Mouse (Mus musculus) megakaryocyte progenitor cell, adult 5-6 weeks (primary cell): Measurements from ENCODE around the gene Dpf2. TPM values are rescaled to one million over a fixed set of nuclear protein-coding genes. Genes with fewer than 3 reads are reported as not detected.

Source experiments
- ATAC-seq: replicated peaks from 2 replicates; pipeline ENCODE4 v1.8.0; 2016; ENCODE audit warnings: mild to moderate bottlenecking, moderate TSS enrichment, inconsistent platforms; ENCODE audit not compliant: poor library complexity
- total RNA-seq, 2 experiments: library from RNA; stranded (forward) in 1 of 2; stranded (reverse) in 1 of 2; fragments of 157-497, 149-512 nt in 1 of 2; fragments of 200-1000 nt in 1 of 2; gene quantifications; 2 replicates each; pipeline versions ENCODE4 v1.2.3 to v1.2.4; 2015 to 2017

The Dpf2 gene
- total RNA-seq, 2 experiments from 2014 or later, result 47.6 to 65.1 TPM

DNA sequence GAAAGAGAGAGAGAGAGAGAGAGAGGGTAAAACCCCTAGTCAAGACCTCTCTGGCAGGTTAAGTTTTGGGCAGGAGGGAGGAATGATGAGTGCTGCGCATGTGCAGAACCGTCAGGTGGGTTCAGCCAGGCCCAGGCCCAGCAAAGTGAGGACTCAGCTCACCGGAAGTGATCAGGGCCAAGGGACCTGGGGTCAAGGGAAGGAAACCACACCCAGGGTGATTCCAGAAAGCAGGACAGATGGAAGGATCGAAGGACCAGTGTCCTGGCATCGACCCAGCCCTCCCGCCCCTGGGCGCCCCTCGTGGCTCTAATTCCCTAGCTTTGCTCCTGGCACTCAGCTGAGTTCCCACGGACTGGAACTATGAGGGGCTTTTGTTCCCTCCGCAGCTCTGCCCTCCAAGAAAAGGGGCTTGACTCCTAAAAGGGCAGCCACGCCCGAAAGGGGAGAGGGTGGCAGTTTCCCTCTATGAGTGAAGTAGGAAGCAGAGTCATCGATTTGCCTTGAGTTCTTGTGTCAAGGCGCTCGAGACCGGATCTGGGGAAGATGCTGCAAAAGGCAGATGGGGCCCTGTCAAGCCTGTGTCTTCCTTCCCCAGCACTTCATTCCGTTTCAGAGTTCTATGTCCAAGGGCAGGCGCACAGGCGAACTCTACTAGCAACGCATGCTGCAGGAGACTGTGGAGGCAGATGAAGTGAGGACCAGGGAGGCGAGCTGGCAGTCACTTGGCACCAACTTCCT is 24.5 kb upstream of the Dpf2 start:
- ATAC-seq, result no peak

DNA sequence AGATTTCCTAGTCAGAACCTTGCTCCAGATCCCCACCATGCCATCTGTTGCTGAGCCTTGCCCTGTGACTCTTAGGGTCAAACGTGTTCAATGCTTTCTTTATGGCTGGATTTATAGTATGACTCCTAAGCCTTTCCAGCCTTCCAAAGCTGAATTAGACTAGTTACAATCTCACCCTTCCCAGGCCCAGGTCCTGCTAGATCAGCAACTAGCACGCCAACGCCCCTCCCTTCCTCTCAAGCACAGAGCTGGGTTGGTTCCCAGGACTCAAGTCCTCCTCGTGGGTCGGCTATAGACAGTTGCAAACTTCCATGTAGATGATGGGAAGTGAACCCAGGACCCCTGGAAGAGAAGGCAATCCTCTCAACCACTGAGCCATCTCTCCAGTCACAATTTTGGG is 22.9 kb upstream of the Dpf2 start:
- ATAC-seq, result no peak

DNA sequence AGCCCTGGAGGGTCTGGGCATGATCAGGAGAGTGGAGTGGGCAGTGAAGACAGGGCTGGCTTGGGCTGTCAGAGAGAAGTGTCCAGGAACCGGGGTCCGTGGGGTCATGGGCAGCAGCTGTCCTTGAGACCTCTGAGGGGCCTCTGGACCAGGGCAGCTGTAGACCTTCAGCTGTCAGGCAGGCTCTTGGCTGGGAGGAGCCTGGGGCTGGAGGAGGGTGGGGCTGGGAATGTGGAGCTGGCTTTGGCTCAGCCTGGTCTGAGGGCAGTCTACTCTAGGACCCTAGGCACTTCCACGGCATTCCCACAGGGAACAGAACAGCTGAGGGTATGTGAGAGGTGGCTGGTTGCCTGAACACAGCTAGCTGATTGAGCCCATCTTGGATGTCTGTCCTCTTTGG is 22.5 kb upstream of the Dpf2 start:
- no peak for ATAC-seq

DNA sequence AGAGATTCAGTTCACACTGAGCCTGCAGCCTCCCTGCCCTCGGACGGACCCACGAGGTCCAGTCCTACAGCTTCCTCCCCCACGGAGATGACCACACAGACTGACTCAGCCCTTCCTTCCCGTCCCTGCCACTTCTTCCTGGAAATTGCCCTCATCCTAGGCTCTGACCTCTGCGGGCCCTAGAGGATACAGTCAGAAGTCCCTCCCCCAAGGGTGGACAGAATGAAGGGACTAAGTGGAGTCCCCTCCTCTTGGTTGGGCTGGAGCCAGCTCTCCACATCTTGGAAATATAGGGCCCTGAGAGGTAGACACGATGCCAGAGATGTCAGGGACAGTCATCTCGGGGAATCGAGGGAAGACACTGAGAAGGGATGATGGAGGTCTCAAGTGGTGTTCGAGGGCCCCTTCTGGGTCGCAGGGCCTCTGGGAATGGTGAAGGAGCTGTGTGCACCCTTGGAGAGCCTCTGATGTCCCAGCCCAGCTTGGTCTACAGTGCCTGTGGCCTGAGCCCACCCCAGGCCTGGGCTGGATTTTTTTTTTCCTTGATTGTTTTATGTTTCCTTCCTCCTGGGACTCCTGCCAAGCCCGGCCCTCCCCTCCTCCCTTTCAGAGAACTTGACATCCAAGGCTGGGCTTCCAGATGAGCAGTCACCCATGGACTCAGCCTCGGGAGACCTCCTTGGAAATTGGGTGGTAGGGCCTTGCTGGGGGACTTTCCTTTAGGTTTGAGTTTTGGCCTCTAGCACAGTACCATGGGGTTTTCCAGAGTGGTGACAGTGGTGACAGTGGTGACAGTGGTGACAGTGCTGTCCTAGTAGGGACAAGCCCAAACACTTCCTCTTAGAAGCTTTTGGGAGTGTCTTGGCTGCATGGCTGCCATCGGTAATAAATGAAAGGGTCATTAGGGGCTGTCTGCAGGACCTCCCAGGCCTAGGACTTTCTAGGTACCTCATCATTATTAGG is 17.1 kb upstream of the Dpf2 start:
- 0 out of 2 replicates have a peak, but pooled peaks have one; percentile 13 for ATAC-seq

DNA sequence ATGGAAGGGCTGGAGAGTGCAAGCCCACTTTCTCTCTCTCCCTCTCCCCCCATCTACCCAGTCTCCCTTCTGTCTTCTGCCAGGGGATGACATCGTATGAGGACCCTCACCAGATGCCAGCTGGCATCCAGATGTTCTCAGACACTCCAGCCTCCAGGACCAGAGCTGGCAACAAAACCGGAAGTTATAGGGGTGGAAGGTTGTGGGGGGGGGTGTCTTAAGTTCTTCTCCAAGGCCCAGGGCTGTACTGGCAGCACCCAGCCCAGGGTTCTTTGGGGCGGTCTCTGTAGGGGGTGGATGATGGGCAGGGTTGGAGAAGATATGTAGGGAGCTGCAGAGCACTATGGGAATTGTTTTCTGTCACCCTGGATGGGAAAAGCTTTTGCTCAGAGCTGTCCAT is 15.7 kb upstream of the Dpf2 start:
- no peak for ATAC-seq

DNA sequence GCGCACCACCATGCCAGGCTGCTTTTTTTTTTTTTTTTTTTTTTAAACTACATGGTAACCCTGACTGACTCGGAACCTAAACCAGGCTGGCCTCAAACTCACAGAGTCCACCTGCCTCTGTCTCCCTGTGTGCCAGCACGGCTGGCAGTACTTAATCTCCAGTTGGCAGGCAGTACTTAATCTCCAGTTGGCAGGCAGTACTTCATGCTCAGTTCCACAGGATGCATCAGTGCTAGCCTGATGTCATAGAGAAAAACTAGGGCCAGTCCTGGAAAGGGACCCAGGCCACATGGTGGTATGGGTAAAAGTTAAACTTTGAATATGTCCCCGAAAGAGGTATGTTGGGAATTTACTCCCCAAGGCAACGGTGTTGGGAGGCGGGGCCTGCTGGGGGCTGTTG is 15.3 kb upstream of the Dpf2 start:
- ATAC-seq, result peak; percentile 69

DNA sequence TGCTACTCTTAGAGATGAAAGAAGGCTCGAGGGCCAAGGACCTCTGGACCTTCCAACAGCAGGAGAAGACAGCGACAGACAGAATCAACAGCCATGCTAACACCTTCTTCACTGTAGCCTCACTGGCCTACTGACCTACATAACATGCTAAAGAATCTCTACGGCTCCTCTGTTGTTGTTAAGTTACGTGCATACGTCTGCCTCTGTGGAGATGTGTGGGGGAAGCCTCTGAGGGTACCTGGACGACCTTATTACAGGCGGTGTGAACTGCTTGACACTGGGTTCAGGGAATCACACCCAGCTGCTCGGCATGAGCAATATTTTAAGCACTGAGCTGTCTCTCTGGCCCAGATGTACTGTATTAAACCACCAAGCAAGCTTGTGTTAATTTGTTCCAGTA is 14.7 kb upstream of the Dpf2 start:
- ATAC-seq, result no peak

DNA sequence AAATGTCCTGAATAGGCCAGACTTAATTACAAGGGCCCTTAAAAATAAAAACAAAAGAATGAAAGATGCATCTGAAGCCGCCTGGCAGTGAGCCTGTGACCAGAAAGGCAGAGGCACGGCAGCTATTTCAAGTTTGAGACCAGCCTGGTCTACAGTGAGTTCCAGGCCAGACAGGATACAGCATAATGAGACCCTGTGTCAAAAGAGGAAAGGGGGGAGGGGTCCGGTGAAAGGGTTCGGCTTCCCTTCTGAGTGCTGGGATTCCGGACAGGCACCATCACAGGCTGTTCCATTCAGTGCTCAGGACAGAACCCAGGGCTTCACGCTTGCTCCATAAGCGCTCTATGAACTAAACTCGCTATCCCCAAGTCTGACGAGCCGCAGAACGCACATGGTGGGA is 14.2 kb upstream of the Dpf2 start:
- ATAC-seq, result no peak

DNA sequence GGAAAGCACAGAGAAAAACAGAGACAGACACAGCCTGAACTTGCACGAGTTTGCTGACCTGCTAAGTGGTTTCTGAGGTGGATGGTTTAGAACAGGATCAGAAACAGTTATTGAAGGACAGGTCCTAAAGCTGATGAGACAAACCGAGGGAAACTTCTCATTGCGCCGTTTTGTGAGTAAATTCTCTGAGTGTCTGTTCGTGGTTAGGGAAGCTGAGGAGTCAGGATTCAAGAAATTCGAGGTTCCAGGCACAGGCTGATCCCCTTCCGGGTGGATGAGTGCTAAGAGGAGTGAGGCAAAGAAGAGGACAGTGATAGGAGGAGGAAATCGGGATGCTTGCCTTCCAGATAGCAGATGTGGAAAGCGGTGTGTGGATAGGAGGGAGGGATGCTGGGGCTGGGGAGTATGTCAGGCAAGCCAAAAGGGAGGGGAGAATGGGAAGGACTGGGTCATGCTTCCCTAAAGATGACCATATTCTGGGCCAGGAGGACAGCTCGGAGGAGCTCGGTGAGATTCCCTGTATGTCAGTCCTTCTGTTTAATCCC is 12.6 kb upstream of the Dpf2 start:
- no peak for ATAC-seq

DNA sequence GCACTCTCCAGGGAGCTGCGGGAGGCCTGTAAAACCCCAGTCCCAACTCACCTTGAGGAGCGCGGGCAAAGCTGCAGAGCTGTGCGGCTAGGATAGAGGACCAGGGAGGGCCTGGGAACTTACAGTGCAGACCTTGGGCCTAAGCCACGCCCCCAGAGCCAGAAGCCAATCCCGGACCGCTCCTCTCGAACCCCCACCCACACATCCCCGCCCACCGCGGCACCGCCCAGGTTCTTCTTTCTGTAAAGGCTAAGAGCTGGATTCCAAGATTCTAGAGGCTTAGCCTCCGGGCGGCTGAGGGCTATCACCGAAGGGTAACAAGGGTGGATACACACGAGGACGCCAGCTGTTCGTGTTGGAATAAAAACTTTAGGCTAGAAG is 11.9 kb upstream of the Dpf2 start, which contains the start of gene Cdc42ep2:
TSS of gene Cdc42ep2 (minus strand) at position 104 of the 381 bp plus-strand sequence.
- peak; percentile 82 for ATAC-seq

DNA sequence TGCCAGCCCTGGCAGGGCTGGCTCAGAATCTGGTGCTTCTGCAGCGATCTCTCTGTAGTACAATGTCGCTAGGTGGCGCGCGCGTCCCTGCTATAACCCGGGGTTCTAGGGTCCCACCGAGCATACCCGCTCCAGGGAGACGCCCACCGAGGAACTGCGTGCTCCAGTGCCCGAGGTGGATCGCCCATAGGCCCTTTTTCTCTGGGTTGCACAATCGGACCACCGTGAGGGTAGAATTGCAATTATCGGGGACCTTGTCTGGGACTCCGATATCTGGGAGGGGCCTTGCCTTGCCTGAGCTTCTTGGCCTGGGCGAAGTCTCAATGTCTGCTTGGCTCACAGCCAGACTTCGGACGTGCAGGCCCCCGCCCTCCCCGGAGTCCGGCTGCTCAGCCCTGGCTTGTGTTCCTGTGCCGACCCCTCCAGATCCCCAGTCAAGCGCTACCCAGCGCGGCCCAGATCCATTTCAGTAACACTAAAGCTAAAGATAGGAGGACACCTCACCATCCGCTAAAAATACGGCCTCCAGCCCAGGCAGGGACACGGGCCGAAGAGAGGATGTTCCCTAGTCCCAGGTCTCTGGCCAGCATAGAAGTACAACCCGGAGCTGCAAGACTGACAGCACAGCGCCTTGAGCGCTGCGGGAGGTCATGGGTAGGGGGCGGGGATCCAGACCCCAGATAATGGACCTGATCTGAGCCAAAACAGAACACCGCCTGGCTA is 11.3 kb upstream of the Dpf2 start:
- peak; percentile 66 for ATAC-seq

DNA sequence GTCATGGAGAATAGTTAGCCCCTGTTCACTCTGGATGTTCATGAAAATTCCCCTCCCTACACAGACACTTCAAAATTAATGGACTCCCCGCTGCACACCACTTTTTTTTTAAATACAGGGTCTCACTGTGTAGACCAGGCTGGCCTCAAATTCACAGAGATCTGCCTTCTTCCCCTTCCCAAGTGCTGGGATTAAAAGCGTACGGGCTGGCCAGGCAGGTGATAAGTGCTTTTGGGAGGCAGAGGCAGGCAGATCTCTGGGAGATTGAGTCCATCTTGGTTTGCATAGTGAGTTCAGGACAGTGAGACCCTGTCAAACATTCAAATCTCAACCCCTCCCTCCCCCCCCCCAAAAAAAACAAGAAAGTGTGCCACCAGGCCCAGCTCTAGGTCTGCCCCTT is 10.2 kb upstream of the Dpf2 start:
- ATAC-seq, result no peak

DNA sequence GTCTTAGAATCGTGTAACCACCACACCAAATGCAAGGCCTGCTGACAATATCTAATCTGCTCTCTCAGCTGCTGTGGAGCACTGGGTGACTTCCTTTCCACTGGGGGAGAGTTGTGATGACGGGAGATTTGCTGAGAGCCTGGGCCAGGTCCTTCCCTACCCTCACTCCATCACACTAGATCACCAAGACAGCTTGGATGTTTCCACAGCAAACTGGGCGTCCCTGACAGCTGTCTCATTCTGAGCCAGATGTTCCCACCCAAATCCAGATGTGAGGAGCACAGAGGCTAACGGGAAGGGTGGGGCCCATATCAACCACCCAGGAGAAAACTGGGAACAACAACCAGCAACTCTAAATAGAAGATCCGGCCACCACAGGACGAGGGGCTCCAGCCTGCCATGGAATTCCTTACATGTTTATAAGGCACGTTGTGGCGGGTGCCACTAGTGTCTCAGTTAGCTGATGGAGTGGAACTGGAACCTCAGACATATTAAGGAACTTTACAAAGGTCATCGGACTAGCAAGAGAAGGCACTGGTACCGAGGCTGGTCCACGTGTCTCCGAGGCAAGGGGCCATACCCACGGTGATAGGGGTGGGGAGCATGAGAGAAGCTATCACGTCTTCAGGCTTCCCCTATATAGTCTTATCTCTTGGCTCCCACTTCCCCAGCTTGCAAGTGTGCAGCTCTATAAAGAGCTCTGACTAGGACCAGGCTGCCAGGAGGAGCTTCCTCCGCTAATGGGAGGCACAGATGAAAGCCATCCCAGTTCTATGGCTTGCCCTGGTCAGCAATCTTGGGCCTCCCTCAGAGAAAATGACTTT is 9.5 kb upstream of the Dpf2 start:
- peak; percentile 60 for ATAC-seq

DNA sequence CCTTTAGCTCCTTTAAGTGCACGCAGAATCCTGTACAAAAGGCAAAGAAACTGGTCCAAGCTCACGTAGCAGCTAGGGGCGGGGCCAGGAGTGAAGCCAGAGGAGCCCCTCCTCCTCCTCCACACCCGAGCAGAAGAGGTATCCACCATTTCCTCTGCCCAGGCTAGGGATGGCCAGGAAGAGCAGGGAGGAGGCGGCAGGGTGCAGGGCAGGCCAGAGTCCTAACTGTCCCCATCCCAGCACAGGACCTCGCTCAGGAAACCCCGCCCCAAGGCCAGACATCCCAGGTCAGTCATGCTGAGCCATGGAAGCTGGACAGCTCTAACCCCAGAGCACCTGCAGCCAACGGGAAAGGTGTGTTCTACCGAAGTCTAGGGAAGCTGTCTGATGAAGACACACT is 8.9 kb upstream of the Dpf2 start:
- ATAC-seq, result no peak

DNA sequence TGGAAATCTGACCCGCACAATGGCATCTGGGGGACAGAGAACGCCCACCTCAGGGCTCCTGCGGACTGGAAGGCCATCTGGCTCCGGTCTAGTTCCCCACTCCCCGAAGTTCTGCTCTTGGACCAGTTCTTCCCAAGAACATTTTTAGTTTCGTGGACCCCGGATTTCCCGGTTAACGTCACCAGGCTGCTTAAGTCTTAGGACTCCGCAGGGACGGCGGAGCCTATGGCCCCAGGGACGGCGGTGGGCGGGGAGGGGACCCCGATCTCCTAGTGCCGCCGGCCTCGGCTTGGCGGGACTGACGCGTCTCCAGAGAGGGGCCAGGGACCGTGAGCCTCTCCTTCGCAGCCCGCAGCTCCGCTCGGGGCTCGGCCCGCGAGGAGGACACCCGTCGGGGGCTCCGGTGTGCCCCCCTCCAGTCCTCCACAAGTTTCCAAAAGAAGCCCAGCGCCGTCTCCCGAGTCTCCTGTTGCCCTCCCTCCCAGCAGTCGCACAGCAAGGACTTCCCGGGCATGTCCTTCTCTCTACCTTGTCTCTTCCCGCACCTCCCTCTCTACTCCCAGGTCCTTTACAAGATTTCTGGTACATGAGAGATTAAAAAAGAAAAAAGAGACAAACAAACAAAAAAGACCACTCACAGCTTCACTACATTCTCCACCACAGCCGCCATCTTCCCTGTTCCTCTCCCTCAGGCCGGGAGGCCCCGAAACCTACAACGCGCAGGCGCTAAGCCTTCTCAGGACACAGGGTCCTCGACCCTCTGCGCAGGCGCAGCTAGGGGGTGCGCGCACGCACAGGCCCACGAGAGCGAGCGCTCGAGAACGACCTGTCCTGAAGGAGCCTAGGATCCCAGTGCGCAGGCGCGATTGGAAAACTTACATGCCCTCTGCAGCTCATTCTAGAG is 455 bp downstream of the Dpf2 start:
- ATAC-seq, result peak; percentile 91

DNA sequence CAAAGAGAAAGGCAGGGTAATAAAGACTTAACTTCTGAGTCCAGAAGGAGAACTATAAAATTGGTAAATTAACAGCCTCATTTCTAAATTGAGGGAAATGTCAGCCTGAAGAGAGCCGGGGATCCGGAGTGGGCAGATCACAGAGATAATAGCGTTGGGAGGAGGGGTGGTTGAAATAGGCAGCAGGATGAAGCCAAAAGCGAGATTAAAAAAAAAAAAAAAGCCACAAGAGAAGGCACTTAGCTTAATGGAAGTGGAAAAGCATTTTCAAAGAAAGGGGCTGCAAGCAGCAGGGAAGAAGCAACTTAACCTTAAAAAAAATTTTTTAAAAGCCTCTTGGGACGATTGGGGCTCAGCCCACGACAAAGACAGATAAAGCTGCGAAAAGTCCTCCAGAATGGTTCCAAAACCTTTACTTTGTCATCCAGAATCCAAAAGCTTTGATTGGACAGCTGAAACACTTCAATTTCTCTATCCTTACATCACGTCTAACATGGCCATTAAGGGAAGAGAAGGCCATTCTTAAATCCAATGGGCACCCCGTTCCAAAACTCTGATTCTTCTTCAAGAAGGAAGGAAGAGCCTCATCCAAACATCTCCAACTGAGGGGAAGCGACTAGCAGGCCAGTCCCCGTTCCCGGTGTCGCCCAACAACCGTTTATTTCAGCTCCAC is 1.2 kb downstream of the Dpf2 start:
- ATAC-seq, result no peak

DNA sequence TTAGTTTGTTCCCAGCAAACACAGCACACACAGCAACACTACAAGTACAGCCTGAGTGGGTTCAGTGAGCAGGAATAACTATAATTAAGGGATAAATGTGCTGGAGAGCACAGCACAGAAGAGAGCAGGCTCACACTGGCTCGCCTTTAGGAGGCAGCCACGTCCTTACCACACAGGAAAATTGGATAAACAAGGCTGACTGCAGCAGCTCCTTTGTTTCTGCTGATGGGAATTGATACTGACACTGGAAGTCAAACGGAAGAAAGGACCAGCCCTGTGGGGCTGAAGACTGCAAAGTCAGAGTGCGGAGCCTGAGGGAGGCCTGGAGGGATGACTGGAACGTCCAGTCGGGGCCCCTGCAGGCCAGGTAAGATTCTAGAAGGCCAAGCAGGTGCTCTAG is 2.6 kb downstream of the Dpf2 start:
- ATAC-seq, result no peak

DNA sequence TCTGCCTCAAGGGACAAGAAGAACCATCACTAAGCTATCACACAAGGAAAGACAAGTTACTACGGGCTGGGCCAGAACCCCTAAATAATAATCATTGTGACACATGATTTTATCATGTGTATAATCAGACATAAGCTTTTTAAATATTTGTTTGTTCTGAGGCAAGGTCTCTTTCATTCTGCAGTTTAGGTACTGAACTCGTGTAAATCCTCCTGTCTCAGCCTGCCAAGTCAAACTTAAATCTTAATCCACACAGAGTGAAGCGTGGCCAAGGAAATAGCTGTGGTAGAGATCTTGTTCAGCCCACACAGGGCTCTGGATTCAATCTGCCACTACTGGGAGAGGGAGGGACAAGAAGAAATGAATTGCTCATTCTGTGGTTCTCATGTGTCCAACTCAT is 5.5 kb downstream of the Dpf2 start:
- no peak for ATAC-seq
